Mouse (Mus musculus): Measurements from ENCODE around the gene Pfkp.

Gene Pfkp

DNA sequence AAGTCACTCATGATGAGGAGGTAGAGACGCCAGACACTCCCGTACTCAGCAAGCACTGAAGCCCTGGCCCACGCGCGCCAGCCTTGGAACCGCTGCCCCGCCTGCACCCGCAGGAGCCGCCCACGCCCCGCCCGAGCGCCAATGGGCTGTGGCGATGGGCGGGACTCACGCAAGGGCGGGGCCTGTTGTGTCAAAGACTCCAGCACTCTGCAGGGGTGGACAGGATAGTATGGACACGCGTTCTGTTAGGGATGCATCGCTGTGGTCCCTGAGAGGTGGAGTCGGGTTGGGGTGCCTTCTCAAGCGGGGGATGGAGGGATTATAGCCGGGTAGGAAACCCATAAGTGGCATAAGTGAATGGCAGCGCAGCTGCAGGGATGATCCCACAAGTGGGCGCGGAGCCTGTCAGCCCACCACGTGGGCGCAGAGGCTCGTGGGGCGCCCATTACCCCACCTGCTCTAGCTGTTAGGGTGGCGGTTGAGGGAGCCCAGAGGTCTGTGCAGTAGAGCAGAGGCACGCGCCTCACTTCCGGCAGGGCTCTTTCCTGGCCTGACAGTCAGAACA is at the start of gene Pfkp:
Gene Pfkp (minus strand): TSS at position 109 of the 565 bp plus-strand sequence.
- peak; percentile 91 for DNase-seq (ENCODE audit: low spot score)

DNA sequence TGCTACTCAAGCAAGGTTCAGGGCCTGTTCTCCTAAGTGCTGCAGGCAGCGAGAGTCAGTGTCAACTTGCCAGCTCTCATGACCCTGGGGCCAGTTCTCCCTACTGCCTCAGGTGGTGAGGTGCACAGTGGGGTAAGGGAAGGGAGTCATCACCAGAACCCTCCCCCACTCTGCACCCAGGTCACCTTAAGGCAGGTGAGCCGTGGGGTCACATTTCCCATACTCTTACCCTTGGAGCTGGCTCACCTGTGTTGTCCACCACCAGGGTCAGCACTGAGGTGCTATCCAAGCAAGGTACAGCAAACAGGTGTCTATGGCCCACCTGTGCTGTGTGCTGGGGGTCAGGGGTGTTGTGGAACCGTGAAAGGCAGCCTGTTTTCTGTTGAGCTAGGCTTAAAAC is 42.0 kb upstream of the Pfkp start:
- no peak for DNase-seq (ENCODE audit: low spot score)

DNA sequence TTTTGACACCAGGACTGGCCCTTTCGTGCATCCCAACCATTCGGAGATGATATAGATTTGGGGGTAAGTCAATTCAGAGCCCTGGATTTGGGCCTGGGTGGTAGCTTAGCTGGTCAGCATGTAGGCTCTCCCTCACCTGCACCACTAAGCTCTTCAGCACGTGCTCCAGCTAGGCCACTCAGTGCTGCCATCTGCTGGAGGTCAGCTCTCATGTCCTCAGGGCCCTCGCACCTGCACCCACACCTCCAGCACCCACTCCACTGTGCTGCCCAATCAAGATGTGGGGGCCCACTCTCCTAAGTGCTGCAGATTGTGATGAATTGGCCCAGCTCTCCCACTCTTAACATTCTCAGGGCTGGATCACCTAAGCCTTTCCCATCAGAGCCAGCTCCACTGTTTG is 41.4 kb upstream of the Pfkp start:
- DNase-seq (ENCODE audit: low spot score), result peak; percentile 66

DNA sequence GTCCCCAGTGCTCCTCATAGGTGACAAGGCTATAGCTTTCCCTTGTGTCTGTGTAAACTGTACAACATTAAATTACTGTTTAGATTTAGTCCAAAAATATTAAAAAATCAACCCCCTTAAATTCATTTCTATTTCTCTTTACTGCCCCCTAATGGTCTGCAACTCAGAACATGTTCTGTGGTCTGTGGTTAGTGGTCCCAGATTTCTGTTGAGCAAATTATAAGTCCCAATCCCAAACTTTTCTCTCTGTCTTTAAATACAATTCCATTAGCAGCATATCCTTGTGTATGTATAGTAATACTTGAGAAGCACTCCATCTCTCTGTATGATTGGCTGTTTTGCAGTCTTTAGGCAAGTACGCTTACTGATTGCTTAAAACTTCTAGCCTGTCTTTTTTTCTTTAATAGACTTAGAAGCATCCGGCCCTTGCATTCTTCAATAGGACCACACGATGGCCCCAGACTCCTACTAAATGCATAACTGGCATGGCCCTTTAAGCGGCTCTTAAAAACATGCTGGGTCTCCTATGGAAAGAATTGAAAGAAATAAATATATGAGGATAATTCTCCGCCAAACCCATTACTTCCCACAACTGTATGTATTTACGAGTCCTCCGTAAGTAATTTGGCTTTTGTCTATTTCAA is 40.3 kb upstream of the Pfkp start:
- peak; percentile 51 for DNase-seq (ENCODE audit: low spot score)

DNA sequence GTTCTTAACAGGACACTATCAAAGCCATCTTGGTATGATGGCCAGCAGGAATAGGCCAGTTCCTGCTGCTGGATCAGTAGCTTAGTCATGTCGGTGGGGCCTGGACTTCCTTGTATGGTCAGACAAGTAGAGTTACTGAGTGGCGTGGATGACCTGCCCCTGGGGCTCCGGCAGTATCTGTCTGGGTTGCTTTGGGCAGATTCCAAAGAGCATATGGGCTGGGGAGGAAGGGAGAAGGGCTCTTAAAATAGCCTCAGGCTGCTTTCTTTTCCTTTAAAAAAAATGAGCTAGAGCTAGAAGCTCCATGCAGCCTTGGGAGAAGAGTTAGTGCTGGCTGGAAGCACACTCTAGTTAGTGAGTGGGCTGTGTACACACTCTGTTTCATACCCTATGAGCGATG is 18.3 kb upstream of the Pfkp start:
- no peak for DNase-seq (ENCODE audit: low spot score)

DNA sequence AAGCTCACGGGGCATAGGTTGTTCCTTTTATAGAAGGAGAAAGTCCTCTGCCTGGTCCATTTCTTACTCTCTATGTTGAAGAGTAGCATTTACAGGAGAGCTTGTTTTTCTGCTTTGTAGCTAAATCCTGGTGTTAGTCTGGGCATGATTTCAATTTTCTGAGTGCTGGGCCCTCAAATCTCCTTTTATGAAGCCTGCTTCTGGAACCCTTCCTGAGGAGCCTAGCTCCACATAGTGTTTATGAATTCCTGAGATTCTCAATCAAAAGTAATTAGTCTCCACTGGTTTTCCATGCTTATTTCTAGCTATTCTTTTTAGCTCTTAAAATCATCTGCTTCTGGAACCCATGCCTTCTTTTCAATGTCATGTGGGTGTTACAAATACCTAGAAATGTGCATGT is 16.9 kb upstream of the Pfkp start:
- DNase-seq (ENCODE audit: low spot score), result no peak

DNA sequence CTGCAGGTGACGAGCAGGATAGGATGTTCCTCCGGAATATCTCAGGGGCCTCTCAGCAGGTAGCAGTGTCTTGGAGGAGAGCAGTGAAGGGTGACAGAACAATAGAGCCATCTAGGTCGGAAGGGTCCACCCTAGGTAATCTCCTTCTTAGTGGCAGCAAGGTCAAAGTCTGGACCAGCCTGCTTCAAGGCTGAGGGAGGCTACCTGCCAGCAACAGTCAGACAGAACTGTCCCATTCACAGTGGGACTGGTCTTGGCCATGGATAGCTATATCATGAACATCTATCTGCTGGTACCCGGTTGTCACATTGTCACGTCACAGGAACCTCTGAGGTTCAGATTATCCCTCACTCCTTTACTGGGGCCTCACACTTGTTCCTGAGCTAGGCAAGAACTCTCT is 15.6 kb upstream of the Pfkp start:
- DNase-seq (ENCODE audit: low spot score), result no peak

DNA sequence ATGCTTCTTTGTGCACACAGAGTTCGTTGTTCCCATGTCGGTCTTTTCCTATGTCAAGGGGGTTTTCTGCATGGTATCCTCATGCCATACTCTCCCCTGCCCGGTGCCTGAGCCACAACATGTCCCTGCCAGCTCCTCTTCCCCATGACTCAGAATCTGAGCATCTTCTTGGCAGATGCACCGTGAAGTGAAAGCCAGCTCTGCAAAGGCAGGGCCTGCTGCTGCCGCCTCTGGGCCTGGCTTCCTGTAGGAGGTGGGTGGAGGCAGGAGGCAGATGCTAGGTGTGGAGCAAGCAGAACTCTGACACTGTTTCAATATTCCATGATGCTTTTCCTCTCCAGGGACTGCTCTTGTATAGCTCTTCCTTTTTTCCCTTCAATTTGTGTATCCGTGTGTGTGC is 10.7 kb upstream of the Pfkp start:
- DNase-seq (ENCODE audit: low spot score), result no peak

DNA sequence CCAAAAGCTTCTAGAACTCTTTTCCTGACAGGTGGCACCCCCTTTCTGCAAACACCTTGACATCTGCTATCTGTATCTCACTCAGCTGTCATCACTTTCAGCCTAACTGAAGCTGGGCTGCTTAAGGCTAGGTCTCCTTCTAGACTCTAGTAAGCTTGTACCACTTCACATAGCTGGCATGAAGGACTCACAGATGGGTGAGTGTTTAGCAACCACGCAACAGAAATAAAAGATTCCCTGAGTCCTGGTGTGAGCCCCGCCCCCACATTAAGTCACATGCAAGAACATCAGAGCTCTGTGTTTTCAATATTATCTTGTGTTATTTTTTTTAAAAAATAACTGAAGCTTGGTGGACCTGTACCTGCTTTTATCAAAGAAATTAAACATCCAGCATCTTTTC is 8.7 kb upstream of the Pfkp start:
- DNase-seq (ENCODE audit: low spot score), result no peak

DNA sequence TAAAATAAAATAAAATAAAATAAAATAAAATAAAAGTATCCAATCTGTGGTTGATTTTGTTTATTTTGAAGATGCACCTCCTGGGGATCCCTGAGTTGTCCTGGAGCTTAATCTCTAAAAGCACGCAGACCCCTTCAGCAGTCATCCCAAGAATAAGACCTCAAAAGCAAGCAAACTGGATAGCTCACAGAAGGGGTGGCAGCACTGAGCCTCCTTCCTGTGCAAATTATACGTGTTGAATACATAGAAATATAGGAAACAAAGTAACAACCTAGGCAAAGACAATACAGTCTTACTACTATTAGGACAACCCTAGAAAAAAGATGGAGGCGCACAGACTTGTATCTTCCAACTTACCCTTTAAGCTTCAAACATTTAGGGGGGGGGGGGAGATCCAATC is 965 bp upstream of the Pfkp start:
- no peak for DNase-seq (ENCODE audit: low spot score)

DNA sequence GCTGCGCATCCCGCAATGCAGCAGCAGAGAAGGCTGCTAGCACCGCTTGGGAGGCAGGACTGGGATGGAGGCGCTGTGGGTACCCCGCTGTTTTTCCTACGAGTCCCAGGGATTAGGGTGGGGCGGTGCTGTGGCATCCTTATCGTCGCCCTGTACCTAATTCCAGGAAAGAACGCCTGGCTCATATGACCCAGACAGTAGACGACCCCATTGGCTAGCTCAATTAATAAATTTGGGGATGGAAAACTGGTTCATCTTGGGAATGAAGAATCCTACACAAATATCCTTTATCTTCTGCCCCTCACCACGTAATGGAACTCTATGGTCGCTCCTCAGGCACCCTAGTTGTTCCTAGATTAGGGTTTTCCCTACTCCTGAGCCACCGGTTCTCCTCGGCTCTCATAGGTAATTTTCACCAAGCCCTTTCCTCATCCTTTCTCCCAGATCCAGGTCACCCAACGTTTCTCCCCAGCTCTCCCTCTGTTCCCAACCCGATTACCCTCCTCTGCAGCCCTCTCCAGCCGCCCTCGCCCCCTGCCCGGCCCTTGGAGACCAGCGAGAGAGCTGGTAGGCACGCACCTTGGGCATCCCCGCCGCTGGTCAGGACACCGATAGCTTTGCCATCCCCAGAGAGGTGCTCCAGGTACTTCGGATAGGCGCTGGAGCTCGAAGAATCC is 447 bp downstream of the Pfkp start:
- DNase-seq (ENCODE audit: low spot score), result no peak

DNA sequence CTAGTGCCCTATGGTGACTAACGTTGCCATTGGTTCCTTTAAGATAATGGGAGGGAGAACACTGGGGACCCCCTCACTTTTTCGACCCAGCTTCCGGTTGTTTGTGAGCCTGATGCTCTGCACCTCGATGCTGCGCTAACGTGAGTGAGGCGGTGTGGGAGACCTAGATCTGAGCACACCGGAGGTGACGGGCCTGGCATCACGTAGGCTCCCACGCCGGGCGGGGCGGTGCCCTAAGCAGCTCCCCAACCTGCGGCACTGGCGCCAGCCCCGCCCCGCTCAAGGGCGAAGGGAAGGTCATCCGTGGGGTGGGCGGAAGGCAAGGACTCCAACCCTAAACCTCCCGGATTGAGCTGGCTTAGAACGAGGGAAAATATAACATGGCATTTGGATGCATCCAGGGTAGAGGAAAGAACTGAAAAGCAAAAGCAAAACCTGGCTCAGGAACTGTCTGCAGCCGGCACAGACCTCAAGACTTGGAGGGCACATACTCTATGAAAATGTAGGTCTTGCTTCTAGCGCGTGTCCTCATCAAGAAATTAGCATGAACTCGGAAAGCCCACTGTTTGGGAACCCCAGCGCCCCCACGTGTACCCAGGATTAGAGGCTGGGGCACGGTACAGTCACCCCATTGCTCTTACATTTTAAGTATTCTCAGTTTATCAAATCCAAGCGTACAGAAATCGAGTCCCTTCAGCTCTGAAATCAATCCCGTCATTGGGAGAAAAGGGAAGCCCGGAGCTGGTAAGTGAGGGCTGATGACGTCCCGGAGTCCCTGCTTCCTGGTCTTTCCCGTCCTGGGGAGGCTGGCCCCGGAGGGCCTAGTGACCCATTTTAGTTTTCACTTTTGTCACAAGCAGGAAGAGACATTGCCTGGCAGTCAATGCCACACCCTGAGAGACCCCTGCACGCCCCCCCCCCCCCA is 1.2 kb downstream of the Pfkp start:
- DNase-seq (ENCODE audit: low spot score), result peak; percentile 92

DNA sequence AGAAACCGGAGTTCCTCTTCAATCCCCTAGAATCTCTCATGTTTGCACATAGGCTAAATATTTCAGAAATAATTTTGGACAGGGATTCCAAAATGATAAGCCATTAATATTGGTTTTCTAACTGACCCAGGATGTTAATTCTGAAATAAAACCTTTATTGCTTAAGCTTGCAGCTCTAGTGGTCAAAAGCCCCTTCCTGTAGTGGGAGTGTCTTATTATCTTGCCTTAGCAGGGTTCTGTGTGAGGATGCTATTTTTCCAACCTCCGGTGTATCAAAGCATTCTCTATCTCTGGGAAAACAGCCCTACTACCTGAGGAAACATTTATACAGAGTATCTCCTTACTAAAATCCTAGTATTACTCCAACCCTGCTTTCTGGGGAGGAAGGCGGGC is 1.9 kb downstream of the Pfkp start:
- no peak for DNase-seq (ENCODE audit: low spot score)

DNA sequence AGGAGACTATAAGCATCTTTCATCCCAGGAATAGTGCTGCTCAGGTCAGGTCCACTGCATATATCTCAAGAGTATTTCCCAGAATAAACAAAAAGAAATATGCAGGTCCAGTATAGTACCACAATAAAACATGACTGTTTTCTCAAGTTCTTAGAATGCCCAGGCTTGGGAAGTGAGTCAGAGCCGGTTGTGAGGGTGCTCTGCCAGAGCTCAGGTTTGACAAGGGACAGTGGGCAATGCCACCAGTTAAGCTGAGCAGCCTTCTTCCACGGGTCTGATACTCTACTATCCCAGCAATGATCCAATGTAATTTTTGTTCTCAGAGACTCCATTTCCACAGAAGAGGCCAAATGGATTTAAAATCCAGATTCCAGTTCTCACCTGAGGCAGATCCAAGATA is 2.3 kb downstream of the Pfkp start:
- no peak for DNase-seq (ENCODE audit: low spot score)

DNA sequence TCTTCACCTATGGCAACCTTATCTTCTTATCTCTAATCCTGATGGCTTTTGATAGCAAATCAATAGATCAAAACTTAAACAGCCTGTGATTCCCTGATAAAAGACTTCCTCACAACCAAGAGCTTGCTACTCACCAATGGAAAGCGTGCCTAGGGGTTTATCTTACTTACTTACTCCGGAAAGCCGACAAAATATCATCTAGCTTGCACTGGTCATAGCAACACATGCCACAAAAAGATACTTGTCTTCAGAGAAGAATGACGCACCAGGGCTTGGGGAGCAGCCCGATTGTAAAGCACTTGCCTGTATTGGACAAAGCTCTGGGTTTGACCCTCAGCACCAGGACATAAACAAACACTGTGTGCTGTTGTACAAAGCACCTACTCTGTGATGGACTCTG is 4.6 kb downstream of the Pfkp start:
- DNase-seq (ENCODE audit: low spot score), result no peak

DNA sequence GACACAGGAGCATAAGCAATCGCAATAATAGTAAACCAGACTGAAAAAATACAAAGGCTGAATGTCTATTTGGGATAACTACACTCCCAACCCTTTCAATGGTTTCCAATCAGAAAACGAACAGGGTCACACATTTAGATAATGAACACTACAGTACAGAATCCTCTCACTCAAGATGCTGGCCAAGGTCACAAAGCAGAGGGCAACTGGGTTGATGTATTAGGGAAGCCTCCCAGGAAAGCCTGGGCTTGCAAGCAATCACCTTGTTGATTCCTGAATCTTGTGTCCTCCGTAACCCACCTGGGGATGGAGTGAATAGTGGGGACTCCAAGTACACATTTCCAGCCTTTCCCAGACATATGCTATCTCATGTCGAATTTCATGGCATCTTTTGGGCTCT is 5.6 kb downstream of the Pfkp start:
- DNase-seq (ENCODE audit: low spot score), result no peak

DNA sequence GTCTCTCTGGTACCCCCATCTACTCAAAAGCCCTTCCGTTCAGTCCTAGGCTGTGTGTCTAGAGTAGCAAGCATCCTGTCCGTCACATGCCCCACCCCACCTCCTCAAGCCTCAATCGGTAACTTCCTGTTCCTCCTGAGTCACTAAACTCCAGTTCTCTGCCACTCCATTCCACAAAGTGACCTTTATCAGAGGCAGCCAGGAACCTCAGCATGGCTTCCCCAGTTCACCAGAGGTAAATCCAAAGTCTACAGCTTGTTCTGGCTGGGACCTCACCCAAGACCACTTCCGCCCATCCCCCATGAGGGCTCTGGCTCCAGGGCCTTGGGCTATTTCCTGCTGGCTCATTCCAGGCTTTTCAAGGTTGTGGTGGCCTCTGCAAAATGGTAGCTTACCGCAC is 6.1 kb downstream of the Pfkp start:
- peak; percentile 25 for DNase-seq (ENCODE audit: low spot score)

DNA sequence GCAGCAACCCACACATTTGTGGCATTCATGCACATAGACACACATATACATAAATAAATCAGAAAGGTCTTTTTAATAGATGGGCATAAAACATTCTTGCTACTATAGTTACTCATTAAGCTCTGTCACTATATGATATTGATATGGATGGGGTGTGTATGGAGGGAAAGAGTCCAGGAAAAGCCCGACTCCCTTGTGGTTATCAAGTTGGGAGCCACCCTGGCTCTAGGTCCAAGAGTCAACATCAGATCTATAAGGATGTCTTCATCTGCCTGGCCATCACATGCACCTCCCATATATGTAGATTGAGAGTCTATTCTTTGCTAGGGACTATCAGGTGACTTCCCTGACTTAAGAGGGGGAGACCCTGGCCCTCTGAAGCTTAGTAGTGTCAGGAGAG is 7.1 kb downstream of the Pfkp start:
- DNase-seq (ENCODE audit: low spot score), result no peak

DNA sequence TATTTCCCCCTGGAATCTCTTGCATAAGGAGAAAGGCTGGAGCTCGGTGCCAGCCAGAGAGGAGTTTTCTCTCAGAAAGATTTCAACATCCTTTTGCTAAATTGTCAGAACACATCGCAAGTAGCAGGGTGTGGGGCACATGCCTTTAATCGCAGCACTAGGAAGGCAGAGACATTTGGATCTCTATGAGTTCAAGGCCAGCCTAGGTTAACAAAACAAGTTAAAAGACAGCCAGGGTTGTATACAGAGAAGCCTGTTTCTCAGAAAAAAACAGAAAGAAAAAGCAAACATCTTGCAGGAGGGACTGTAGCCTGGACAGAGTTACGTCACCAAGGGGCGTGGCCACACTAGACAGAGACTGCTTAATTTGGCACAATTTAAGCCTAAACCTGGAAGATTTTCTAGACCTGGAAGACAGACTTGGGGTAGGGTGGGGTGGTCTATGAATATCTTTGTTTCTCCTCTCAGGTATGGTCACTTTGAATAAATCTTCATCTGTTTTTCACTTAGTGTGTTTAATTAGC is 9.0 kb downstream of the Pfkp start:
- DNase-seq (ENCODE audit: low spot score), result no peak

DNA sequence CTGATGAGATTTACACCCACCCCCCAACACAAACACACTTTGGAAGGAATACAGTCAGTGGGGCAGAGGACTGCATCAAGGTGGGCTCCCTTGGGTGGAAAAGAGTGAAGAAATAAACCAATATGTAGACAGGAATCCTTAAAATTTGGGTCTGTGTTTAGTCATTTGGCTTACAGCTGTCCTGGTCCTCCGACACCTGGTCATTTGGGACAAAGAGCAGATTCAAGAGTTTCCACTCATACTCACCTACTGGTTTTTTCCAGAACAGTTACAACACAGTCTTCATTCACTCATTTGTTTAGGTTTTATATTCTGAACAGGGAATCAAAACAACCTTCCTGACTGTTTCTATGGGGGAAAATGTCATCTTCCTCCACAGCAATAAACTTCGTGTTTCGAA is 9.6 kb downstream of the Pfkp start:
- DNase-seq (ENCODE audit: low spot score), result no peak

DNA sequence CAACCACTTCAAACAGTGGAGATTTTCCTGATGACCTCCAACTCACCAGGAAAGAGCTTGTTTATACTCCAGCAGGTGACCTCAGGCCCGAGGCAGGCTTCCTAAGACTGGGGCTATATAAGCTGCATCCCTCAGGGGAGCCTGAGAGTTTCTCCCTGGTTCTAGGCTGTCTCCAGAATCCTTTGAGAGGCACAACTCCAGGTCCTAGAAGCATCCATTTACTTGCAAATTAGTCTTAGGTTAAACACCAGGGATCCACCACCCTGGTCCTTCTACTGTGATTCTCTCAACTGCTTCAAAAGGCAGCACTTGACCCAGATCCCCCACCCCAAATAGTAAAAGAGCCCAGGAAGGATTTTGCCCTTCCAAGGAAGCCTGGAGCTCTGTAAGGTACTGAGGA is 10.2 kb downstream of the Pfkp start:
- DNase-seq (ENCODE audit: low spot score), result no peak

DNA sequence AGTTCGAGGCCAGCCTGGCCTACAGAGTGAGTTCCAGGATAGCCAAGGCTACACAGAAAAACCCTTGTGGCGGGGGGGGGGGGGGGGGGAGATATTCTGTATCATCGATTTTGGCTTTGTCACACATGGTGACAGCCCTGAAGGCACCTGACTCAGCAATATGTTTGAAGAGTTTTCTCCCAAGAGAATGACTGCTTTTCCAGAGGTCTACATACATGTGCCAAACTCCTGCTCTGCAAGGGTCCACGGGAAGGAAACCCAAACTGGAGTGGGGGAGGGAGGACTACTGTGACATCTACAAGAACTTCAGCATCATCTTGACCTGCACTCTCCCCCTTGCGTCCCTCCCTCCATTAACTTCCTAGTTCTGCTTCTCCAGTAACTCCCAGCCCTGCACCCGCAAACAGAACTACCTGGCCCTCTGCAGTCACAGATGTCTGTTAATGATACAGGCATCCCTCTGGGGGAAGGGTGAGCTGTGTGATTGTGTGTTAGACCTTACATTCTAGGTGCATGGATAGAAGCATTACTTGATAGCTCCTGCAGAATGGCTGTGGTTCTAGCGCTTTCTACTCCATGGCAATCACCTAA is 10.9 kb downstream of the Pfkp start:
- no peak for DNase-seq (ENCODE audit: low spot score)
